Mouse (Mus musculus) hindbrain, embryonic 15.5 days (tissue): Measurements from ENCODE around the gene Ttc23. TPM values are rescaled to one million over a fixed set of nuclear protein-coding genes. Genes with fewer than 3 reads are reported as not detected.
A peak's percentile ranks its signal among the peaks of the same experiment; 100 is the strongest.

Source experiments
- ATAC-seq: fragments of 200-750 bp; cut with Nextera tagmentation; 2 replicates; pipeline ENCODE4 v1.8.0; 2017; ENCODE audit warnings: low read depth, moderate number of reproducible peaks, moderate TSS enrichment; ENCODE audit not compliant: low FRiP score
- H3K27ac ChIP-seq: fragments of 300-500 bp; sonication (generic); replicated peaks from 2 replicates; pipeline ENCODE4 v1.5.1; 2015; ENCODE audit warnings: mild to moderate bottlenecking, inconsistent platforms
- H3K27me3 ChIP-seq: fragments of 300-500 bp; sonication (generic); 2 replicates; pipeline ENCODE4 v1.6.1; 2015; ENCODE audit warnings: control low read depth, inconsistent platforms
- H3K36me3 ChIP-seq: fragments of 300-500 bp; sonication (generic); 2 replicates; pipeline ENCODE4 v1.6.1; 2015; ENCODE audit warnings: control low read depth, inconsistent platforms
- H3K4me1 ChIP-seq: fragments of 300-500 bp; sonication (generic); replicated peaks from 2 replicates; pipeline ENCODE4 v1.6.1; 2015; ENCODE audit warnings: control low read depth, inconsistent platforms
- H3K4me2 ChIP-seq: fragments of 300-500 bp; sonication (generic); 2 replicates; pipeline ENCODE4 v1.6.1; 2015; ENCODE audit warnings: moderate library complexity, mild to moderate bottlenecking, inconsistent platforms
- H3K4me3 ChIP-seq: fragments of 300-500 bp; sonication (generic); 2 replicates; pipeline ENCODE4 v1.5.1; 2015; ENCODE audit warnings: mild to moderate bottlenecking, inconsistent platforms
- H3K9ac ChIP-seq: fragments of 300-500 bp; sonication (generic); 2 replicates; pipeline ENCODE4 v1.6.1; 2015; ENCODE audit warnings: inconsistent platforms
- H3K9me3 ChIP-seq: fragments of 300-500 bp; sonication (generic); 2 replicates; pipeline ENCODE4 v1.6.1; 2016; ENCODE audit warnings: control low read depth, inconsistent platforms
- WGBS: fragments of 180-500 bp; shearing (Covaris S2); methylation state at CpG from one replicate; pipeline ENCODE4 v1.1.7; 2015; 5-methylcytosine and 5-hydroxymethylcytosine counted together
- polyA plus RNA-seq: library from polyadenylated mRNA; unstranded; fragments of >200 nt; fragmentation: Nextera tagmentation; extraction: Ambion mirVana; gene quantifications from 2 replicates; pipeline ENCODE4 v1.2.1, GENCODE M21; 2015

The Ttc23 gene
- polyA plus RNA-seq, 1 experiment from 2014 or later, result 7.9 TPM

GRCm38 (mm10) chr7:67681078-67681477 is 33.9 kb downstream of the Ttc23 start:
- Histone ChIP-seq H3K9me3 (no peaks in the 10 kb centered on the region), H3K27me3 (no peaks in the 10 kb centered on the region), H3K9ac (no peak overlapping the region), H3K4me3 (no peak overlapping the region), H3K27ac (no peak overlapping the region), H3K36me3 (no peaks in the 10 kb centered on the region), H3K4me2 (no peak overlapping the region), H3K4me1 (no peaks in the 10 kb centered on the region)
- ATAC-seq, result no peak
- WGBS, result 79% methylated on average over 9 of the region's 9 CpGs

GRCm38 (mm10) chr7:67683006-67683405 is 35.8 kb downstream of the Ttc23 start:
- Histone ChIP-seq H3K9ac (no peak overlapping the region), H3K4me1 (no peaks in the 10 kb centered on the region), H3K27me3 (no peaks in the 10 kb centered on the region), H3K4me2 (no peak overlapping the region), H3K4me3 (no peak overlapping the region), H3K9me3 (no peaks in the 10 kb centered on the region), H3K27ac (no peak overlapping the region), H3K36me3 (no peaks in the 10 kb centered on the region)
- no peak for ATAC-seq
- 87% methylated on average over 16 of the region's 16 CpGs for WGBS

GRCm38 (mm10) chr7:67686545-67686944 is 39.3 kb downstream of the Ttc23 start:
- Histone ChIP-seq H3K4me3 (no peak overlapping the region), H3K27me3 (no peaks in the 10 kb centered on the region), H3K4me1 (no peaks in the 10 kb centered on the region), H3K9me3 (no peaks in the 10 kb centered on the region), H3K4me2 (no peak overlapping the region), H3K9ac (no peak overlapping the region), H3K27ac (no peak overlapping the region), H3K36me3 (no peaks in the 10 kb centered on the region)
- no peak for ATAC-seq
- WGBS, result 88% methylated on average over 3 of the region's 3 CpGs

GRCm38 (mm10) chr7:67688281-67688680 is 41.1 kb downstream of the Ttc23 start:
- H3K27me3 ChIP-seq, result no peaks in the 10 kb centered on the region
- no peak overlapping the region for H3K9ac ChIP-seq
- no peak overlapping the region for H3K4me3 ChIP-seq
- H3K4me1 ChIP-seq, result no peaks in the 10 kb centered on the region
- 0 out of 2 replicates have a peak overlapping the region, but pooled peaks have one; percentile 2 for H3K27ac ChIP-seq
- no peak for ATAC-seq
- H3K36me3 ChIP-seq, result no peaks in the 10 kb centered on the region
- H3K9me3 ChIP-seq, result no peaks in the 10 kb centered on the region
- WGBS, result 36% methylated on average over 3 of the region's 3 CpGs
- H3K4me2 ChIP-seq, result no peak overlapping the region

GRCm38 (mm10) chr7:67689793-67690192 is 42.6 kb downstream of the Ttc23 start:
- Histone ChIP-seq H3K4me3 (no peak overlapping the region), H3K9ac (no peak overlapping the region), H3K4me1 (no peaks in the 10 kb centered on the region), H3K36me3 (no peaks in the 10 kb centered on the region), H3K27ac (no peak overlapping the region), H3K4me2 (no peak overlapping the region), H3K27me3 (no peaks in the 10 kb centered on the region), H3K9me3 (no peaks in the 10 kb centered on the region)
- 77% methylated on average over 7 of the region's 7 CpGs for WGBS
- ATAC-seq, result no peak

GRCm38 (mm10) chr7:67691036-67691435 is 43.8 kb downstream of the Ttc23 start:
- Histone ChIP-seq H3K4me3 (no peak overlapping the region), H3K36me3 (no peaks in the 10 kb centered on the region), H3K27me3 (no peaks in the 10 kb centered on the region), H3K27ac (no peak overlapping the region), H3K9me3 (no peaks in the 10 kb centered on the region), H3K9ac (no peak overlapping the region), H3K4me2 (no peak overlapping the region), H3K4me1 (no peaks in the 10 kb centered on the region)
- no peak for ATAC-seq
- 85% methylated on average over 6 of the region's 6 CpGs for WGBS

GRCm38 (mm10) chr7:67692141-67692540 is 44.9 kb downstream of the Ttc23 start:
- ATAC-seq, result no peak
- no peaks in the 10 kb centered on the region for H3K27me3 ChIP-seq
- no peak overlapping the region for H3K9ac ChIP-seq
- H3K9me3 ChIP-seq, result no peaks in the 10 kb centered on the region
- no peaks in the 10 kb centered on the region for H3K4me1 ChIP-seq
- H3K36me3 ChIP-seq, result no peaks in the 10 kb centered on the region
- no peak overlapping the region for H3K4me3 ChIP-seq
- H3K27ac ChIP-seq, result no peak overlapping the region
- no peak overlapping the region for H3K4me2 ChIP-seq
- WGBS, result 72% methylated on average over 3 of the region's 3 CpGs

GRCm38 (mm10) chr7:67692791-67693538 is 45.8 kb downstream of the Ttc23 start:
- H3K27ac ChIP-seq, result no peak overlapping the region
- no peak overlapping the region for H3K4me3 ChIP-seq
- 85% methylated on average over 23 of the region's 23 CpGs for WGBS
- H3K4me1 ChIP-seq, result no peaks in the 10 kb centered on the region
- no peaks in the 10 kb centered on the region for H3K27me3 ChIP-seq
- H3K9me3 ChIP-seq, result no peaks in the 10 kb centered on the region
- no peak for ATAC-seq
- no peak overlapping the region for H3K4me2 ChIP-seq
- H3K9ac ChIP-seq, result no peak overlapping the region
- H3K36me3 ChIP-seq, result no peaks in the 10 kb centered on the region

- Histone ChIP-seq H3K4me1 (no peaks in the 10 kb centered on the region), H3K27me3 (no peaks in the 10 kb centered on the region), H3K4me2 (no peak overlapping the region), H3K4me3 (no peak overlapping the region), H3K9me3 (no peaks in the 10 kb centered on the region), H3K9ac (no peak overlapping the region), H3K36me3 (no peaks in the 10 kb centered on the region), H3K27ac (no peak overlapping the region)
- 92% methylated on average over 7 of the region's 7 CpGs for WGBS
- no peak for ATAC-seq
Measured at GRCm38 (mm10) chr7:67695906-67696305, 48.7 kb downstream of the Ttc23 start.

GRCm38 (mm10) chr7:67697892-67698630 is 50.9 kb downstream of the Ttc23 start:
- no peak overlapping the region for H3K27ac ChIP-seq
- H3K4me2 ChIP-seq, result no peak overlapping the region
- no peak overlapping the region for H3K9ac ChIP-seq
- ATAC-seq, result peak; percentile 53; the same call in 1 of the 2 replicates
- H3K9me3 ChIP-seq, result no peaks in the 10 kb centered on the region
- 90% methylated on average over 28 of the region's 28 CpGs for WGBS
- H3K36me3 ChIP-seq, result no peaks in the 10 kb centered on the region
- H3K4me3 ChIP-seq, result no peak overlapping the region
- H3K27me3 ChIP-seq, result no peaks in the 10 kb centered on the region
- H3K4me1 ChIP-seq, result peaks cover 6% of the 10 kb centered on the region

- 94% methylated on average over 4 of the region's 4 CpGs for WGBS
Measured at GRCm38 (mm10) chr7:67699301-67699700, 52.1 kb downstream of the Ttc23 start.

GRCm38 (mm10) chr7:67700846-67701245 is 53.6 kb downstream of the Ttc23 start:
- H3K27ac ChIP-seq, result no peak overlapping the region
- no peaks in the 10 kb centered on the region for H3K36me3 ChIP-seq
- H3K9me3 ChIP-seq, result no peaks in the 10 kb centered on the region
- no peaks in the 10 kb centered on the region for H3K27me3 ChIP-seq
- no peak overlapping the region for H3K9ac ChIP-seq
- no peak overlapping the region for H3K4me2 ChIP-seq
- no peak overlapping the region for H3K4me3 ChIP-seq
- H3K4me1 ChIP-seq, result peaks cover 6% of the 10 kb centered on the region
- ATAC-seq, result no peak

More at GRCm38 (mm10) chr7:67699301-67699700, 52.1 kb downstream of the Ttc23 start:
- Histone ChIP-seq H3K27ac (no peak overlapping the region), H3K9me3 (no peaks in the 10 kb centered on the region), H3K36me3 (no peaks in the 10 kb centered on the region), H3K4me1 (peaks cover 6% of the 10 kb centered on the region), H3K9ac (no peak overlapping the region), H3K27me3 (no peaks in the 10 kb centered on the region), H3K4me2 (no peak overlapping the region), H3K4me3 (no peak overlapping the region)
- ATAC-seq, result no peak
